Mouse (Mus musculus) adrenal gland, adult 10 weeks (tissue): ENCODE measurements around the gene Zfp791. TPM values are rescaled to one million over a fixed set of nuclear protein-coding genes. Genes with fewer than 3 reads are reported as not detected.

Experiments used
- polyA plus RNA-seq: library from polyadenylated mRNA; stranded (reverse); fragments of 350-450 nt; fragmentation: Illumina TruSeq; extraction: RNeasy Lipid Tissue Mini Kit (QIAGEN cat#74804); gene quantifications from one replicate; pipeline ENCODE4 v1.2.3, GENCODE M21; 2014; ENCODE audit warnings: low read depth, low replicate concordance

Zfp791 gene
- 2.5 TPM for polyA plus RNA-seq

GRCm38 (mm10) chr8:85122995-85123394 is at the start of gene Zfp791:
Zfp791 (minus strand) TSS chr8:85123095.

GRCm38 (mm10) chr8:85151624-85152023 is 28.7 kb upstream of the Zfp791 start, which contains the start of gene Cks1brt:
Cks1brt (plus strand) TSS chr8:85151924.

GRCm38 (mm10) chr8:85083108-85083813 is 39.6 kb downstream of the Zfp791 start, which contains the start of gene Man2b1:
Man2b1 (plus strand) TSS chr8:85083270.

GRCm38 (mm10) chr8:85081216-85081555 is 41.7 kb downstream of the Zfp791 start, which contains the start of gene Wdr83:
Wdr83 (minus strand) TSS chr8:85081306.

GRCm38 (mm10) chr8:85080532-85081215 is 42.2 kb downstream of the Zfp791 start, which contains the start of gene Wdr83os:
Wdr83os (plus strand) TSS chr8:85080740.

GRCm38 (mm10) chr8:85071514-85072281 is 51.2 kb downstream of the Zfp791 start, which contains the start of gene Dhps:
Dhps (plus strand) TSS chr8:85071757.

GRCm38 (mm10) chr8:85067982-85068381 is 54.9 kb downstream of the Zfp791 start, which contains the start of gene Gm5741:
Gm5741 (minus strand) TSS chr8:85067982.

GRCm38 (mm10) chr8:85059879-85060616 is 62.8 kb downstream of the Zfp791 start, which contains the start of gene Fbxw9:
Fbxw9 (plus strand) TSS chr8:85060055.

Other genes with a start within 250 kb of the Zfp791 start
- 51.8 TPM for gene Gcdh, start 229.2 kb downstream of the Zfp791 start, polyA plus RNA-seq
- not detected for gene Klf1, start 221.2 kb downstream of the Zfp791 start, polyA plus RNA-seq
- 10.7 TPM for gene Dnase2a, start 214.5 kb downstream of the Zfp791 start, polyA plus RNA-seq
- gene Mast1, start 185.7 kb downstream of the Zfp791 start, polyA plus RNA-seq = not detected
- not detected for gene Rtbdn, start 176.1 kb downstream of the Zfp791 start, polyA plus RNA-seq
- not detected for gene Gm49661, start 153.7 kb downstream of the Zfp791 start, polyA plus RNA-seq
- gene Prdx2, start 153.5 kb downstream of the Zfp791 start, polyA plus RNA-seq = 79.1 TPM
- 7.6 TPM for gene Rnaseh2a, start 153.3 kb downstream of the Zfp791 start, polyA plus RNA-seq
- gene Junb, start 144.4 kb downstream of the Zfp791 start, polyA plus RNA-seq = 0.99 TPM
- gene Hook2, start 132.5 kb downstream of the Zfp791 start, polyA plus RNA-seq = 1.8 TPM
- gene Best2, start 108.6 kb downstream of the Zfp791 start, polyA plus RNA-seq = not detected
- gene Asna1, start 97.8 kb downstream of the Zfp791 start, polyA plus RNA-seq = 16.1 TPM
- gene Trir, start 96.3 kb downstream of the Zfp791 start, polyA plus RNA-seq = 15.8 TPM
- 18.2 TPM for gene Tnpo2, start 86.2 kb downstream of the Zfp791 start, polyA plus RNA-seq
- 1.0 TPM for gene Fbxw9, start 63.0 kb downstream of the Zfp791 start, polyA plus RNA-seq
- gene Gm5741, start 55.1 kb downstream of the Zfp791 start, polyA plus RNA-seq = not detected
- gene Dhps, start 51.3 kb downstream of the Zfp791 start, polyA plus RNA-seq = 14.2 TPM
- 10.6 TPM for gene Wdr83os, start 42.4 kb downstream of the Zfp791 start, polyA plus RNA-seq
- 2.3 TPM for gene Wdr83, start 41.8 kb downstream of the Zfp791 start, polyA plus RNA-seq
- 5.0 TPM for gene Man2b1, start 39.8 kb downstream of the Zfp791 start, polyA plus RNA-seq
- gene Cks1brt, start 28.8 kb upstream of the Zfp791 start, polyA plus RNA-seq = not detected
- gene Olfr371, start 102.9 kb upstream of the Zfp791 start, polyA plus RNA-seq = not detected
- 38.1 TPM for gene Orc6, start 176.5 kb upstream of the Zfp791 start, polyA plus RNA-seq
- 471 TPM for gene Vps35, start 176.7 kb upstream of the Zfp791 start, polyA plus RNA-seq